Mouse (Mus musculus): ENCODE measurements at regions not wholly inside any gene's neighbourhood (a gene's known extent, or its start where the extent isn't known, plus 50 kb on each side); places are given as distances from the start of the nearest gene placed in this dataset.

GRCm38 (mm10) chr6:107350503-107350902, 179.1 kb upstream of the Lrrn1 start:
- DNase-seq (ENCODE audit: low spot score in 2 of 2) = no peak

GRCm38 (mm10) chr6:107375274-107375673, 154.3 kb upstream of the Lrrn1 start:
- no peak for DNase-seq (ENCODE audit: low spot score in 2 of 2)

- no peak for DNase-seq (ENCODE audit: low spot score in 2 of 2)
These were observed 151.1 kb upstream of the Lrrn1 start for GRCm38 (mm10) chr6:107378489-107378888.

- no peak for DNase-seq (ENCODE audit: low spot score in 2 of 2)
These were observed 148.9 kb upstream of the Lrrn1 start for GRCm38 (mm10) chr6:107380621-107381020.

- DNase-seq (ENCODE audit: low spot score in 2 of 2) = no peak
These were observed 143.4 kb upstream of the Lrrn1 start for GRCm38 (mm10) chr6:107386094-107386678.

GRCm38 (mm10) chr6:107389892-107390291, 139.7 kb upstream of the Lrrn1 start:
- no peak for DNase-seq (ENCODE audit: low spot score in 2 of 2)

- DNase-seq (ENCODE audit: low spot score in 2 of 2) = no peak
These were observed 135.0 kb upstream of the Lrrn1 start for GRCm38 (mm10) chr6:107394611-107395010.

- DNase-seq (ENCODE audit: low spot score in 2 of 2) = no peak
These were observed 113.8 kb upstream of the Lrrn1 start for GRCm38 (mm10) chr6:107415766-107416165.

GRCm38 (mm10) chr6:107422091-107422490, 107.5 kb upstream of the Lrrn1 start:
- DNase-seq (ENCODE audit: low spot score in 2 of 2) = peak in 1 of 2 experiments; percentile 8

GRCm38 (mm10) chr6:107426529-107426928, 103.0 kb upstream of the Lrrn1 start:
- DNase-seq (ENCODE audit: low spot score in 2 of 2) = no peak

GRCm38 (mm10) chr6:107431033-107431432, 98.5 kb upstream of the Lrrn1 start:
- DNase-seq (ENCODE audit: low spot score in 2 of 2) = peak in 1 of 2 experiments; percentile 13

- no peak for DNase-seq (ENCODE audit: low spot score in 2 of 2)
These were observed 87.5 kb upstream of the Lrrn1 start for GRCm38 (mm10) chr6:107442058-107442457.

GRCm38 (mm10) chr6:107444336-107444735, 85.2 kb upstream of the Lrrn1 start:
- no peak for DNase-seq (ENCODE audit: low spot score in 2 of 2)

- no peak for DNase-seq (ENCODE audit: low spot score in 2 of 2)
These were observed 70.3 kb upstream of the Lrrn1 start for GRCm38 (mm10) chr6:107459220-107459619.

GRCm38 (mm10) chr6:107462440-107462839, 67.1 kb upstream of the Lrrn1 start:
- DNase-seq (ENCODE audit: low spot score in 2 of 2) = no peak

GRCm38 (mm10) chr6:107473395-107473794, 56.2 kb upstream of the Lrrn1 start:
- DNase-seq (ENCODE audit: low spot score in 2 of 2) = no peak

- no peak for DNase-seq (ENCODE audit: low spot score in 2 of 2)
These were observed 55.4 kb upstream of the Lrrn1 start for GRCm38 (mm10) chr6:107474125-107474524.
